Comparison of ENCODE assay signal across 8 mouse cellular contexts in the genomic region with DNA sequence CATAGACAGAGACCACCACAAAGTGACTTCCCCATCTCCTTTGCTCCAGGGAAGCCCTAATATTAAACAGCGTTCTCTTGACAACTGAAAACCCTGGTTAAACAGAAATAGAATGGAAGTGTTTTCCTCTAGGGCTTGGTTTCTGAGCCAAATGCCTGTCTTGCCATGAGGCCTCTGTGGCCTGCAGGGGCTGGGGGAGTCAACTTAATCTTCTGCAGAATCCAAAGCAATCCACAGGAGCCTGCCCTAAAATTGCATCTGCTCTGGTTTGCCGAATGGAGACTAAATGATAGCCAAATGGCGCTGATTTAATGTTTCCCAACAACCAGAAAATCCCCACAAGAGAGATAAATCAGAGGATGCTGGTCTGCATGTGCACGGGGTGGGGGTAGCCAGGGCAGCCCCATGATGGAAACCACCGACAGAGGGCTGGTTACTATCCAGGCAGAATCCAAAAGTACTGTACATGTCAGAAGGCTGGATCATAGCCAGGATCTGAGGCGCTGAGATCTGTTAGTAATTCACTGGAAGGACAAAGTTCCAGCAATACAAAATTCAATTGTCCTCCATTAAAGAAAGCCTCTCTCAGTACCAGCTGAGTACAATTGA.
DNase-seq lines count a peak whose midpoint lies in the region; ATAC-seq lines count a peak whose summit lies in the region.

No protein-coding gene starts in this region.

- H3K36me3 ChIP-seq in forebrain, embryonic 12.5 days (replicated peaks): peaks cover 14% of the 10 kb centered on the region; the same call in 1 of the 2 replicates
- H3K36me3 ChIP-seq in forebrain, embryonic 11.5 days (ENCODE audit: control insufficient read depth, insufficient read depth, low read length): no peaks in the 10 kb centered on the region
- peaks cover 20% of the 10 kb centered on the region for H3K36me3 ChIP-seq in hindbrain, embryonic 13.5 days

- no peak for DNase-seq in forebrain, embryonic 11.5 days (ENCODE audit: low spot score)
- DNase-seq in right cerebral cortex, postnatal 10 days (ENCODE audit: low spot score in 2 of 2): peak; percentile 43 to 55
- no peak for DNase-seq in right cerebral cortex, postnatal 25 days
- DNase-seq in layer of hippocampus, postnatal 10 days (ENCODE audit: low spot score in 2 of 2): peak; percentile 29 to 46
- DNase-seq in spleen, adult 18-20 months: no peak

- 0 out of 2 replicates have a peak, but pooled peaks have one; percentile 30 for ATAC-seq in forebrain, embryonic 12.5 days (ENCODE audit: low FRiP score)
- ATAC-seq in forebrain, embryonic 11.5 days (replicated peaks; ENCODE audit: low FRiP score): no peak; the same call in 1 of the 2 replicates
- no peak for ATAC-seq in hindbrain, embryonic 13.5 days (ENCODE audit: low FRiP score)
- no peak for ATAC-seq in erythroblast, adult 5-6 weeks (replicated peaks; ENCODE audit: low FRiP score, poor library complexity, severe bottlenecking)

- no peak overlapping the region for H3K4me3 ChIP-seq in forebrain, embryonic 12.5 days (replicated peaks)
- no peak overlapping the region for H3K4me3 ChIP-seq in forebrain, embryonic 11.5 days (ENCODE audit: low read depth, low read length)
- H3K4me3 ChIP-seq in hindbrain, embryonic 13.5 days: no peak overlapping the region

- no peaks in the 10 kb centered on the region for H3K9me3 ChIP-seq in forebrain, embryonic 12.5 days
- no peaks in the 10 kb centered on the region for H3K9me3 ChIP-seq in forebrain, embryonic 11.5 days (ENCODE audit: control insufficient read depth, low read length)
- H3K9me3 ChIP-seq in hindbrain, embryonic 13.5 days: no peaks in the 10 kb centered on the region

- no peaks in the 10 kb centered on the region for H3K27me3 ChIP-seq in forebrain, embryonic 12.5 days
- no peaks in the 10 kb centered on the region for H3K27me3 ChIP-seq in forebrain, embryonic 11.5 days (ENCODE audit: control insufficient read depth, insufficient read depth, low read length)
- no peaks in the 10 kb centered on the region for H3K27me3 ChIP-seq in hindbrain, embryonic 13.5 days

- no peak overlapping the region for H3K9ac ChIP-seq in forebrain, embryonic 12.5 days
- H3K9ac ChIP-seq in forebrain, embryonic 11.5 days (ENCODE audit: low read length): no peak overlapping the region
- H3K9ac ChIP-seq in hindbrain, embryonic 13.5 days: no peak overlapping the region

- H3K27ac ChIP-seq in forebrain, embryonic 12.5 days: peak overlapping the region; percentile 77
- no peak overlapping the region for H3K27ac ChIP-seq in forebrain, embryonic 11.5 days (ENCODE audit: low read depth, low read length)
- peak overlapping the region; percentile 52 for H3K27ac ChIP-seq in hindbrain, embryonic 13.5 days

- no peak overlapping the region for H3K4me2 ChIP-seq in forebrain, embryonic 12.5 days
- H3K4me2 ChIP-seq in forebrain, embryonic 11.5 days (ENCODE audit: low read depth, low read length, severe bottlenecking): no peak overlapping the region
- H3K4me2 ChIP-seq in hindbrain, embryonic 13.5 days: no peak overlapping the region

- peaks cover 28% of the 10 kb centered on the region for H3K4me1 ChIP-seq in forebrain, embryonic 12.5 days
- 0 out of 2 replicates have a peak, but pooled peaks cover 4% of the 10 kb centered on the region for H3K4me1 ChIP-seq in forebrain, embryonic 11.5 days (replicated peaks; ENCODE audit: control insufficient read depth, insufficient read depth, low read length)
- H3K4me1 ChIP-seq in hindbrain, embryonic 13.5 days (replicated peaks): peaks cover 41% of the 10 kb centered on the region

- 69% methylated on average over 6 of the region's 6 CpGs for WGBS in forebrain, embryonic 12.5 days
- 89% methylated on average over 6 of the region's 6 CpGs for WGBS in forebrain, embryonic 11.5 days
- 41% methylated on average over 6 of the region's 6 CpGs for WGBS in hindbrain, embryonic 13.5 days

Comparison
In these comparisons a context has a peak if more than half of its experiments do, and no peak if none do; other contexts are left out.
1. DNase-seq: peak in right cerebral cortex, postnatal 10 days (2 of 2) and layer of hippocampus, postnatal 10 days (2 of 2); none in forebrain, embryonic 11.5 days (single experiment), right cerebral cortex, postnatal 25 days (single experiment) and spleen, adult 18-20 months (0 of 2).